Mouse (Mus musculus) lung, postnatal 0 days (tissue): ENCODE data around the gene Etv3.

Source experiments
- CTCF ChIP-seq: IDR thresholded peaks from 2 replicates; pipeline ENCODE4 v1.5.1; 2016; ENCODE audit warnings: antibody characterized with exemption, mild to moderate bottlenecking
- EP300 ChIP-seq: IDR thresholded peaks from 2 replicates; pipeline ENCODE4 v1.6.1; 2016; ENCODE audit warnings: antibody characterized with exemption, mild to moderate bottlenecking, control low read depth

GRCm38 (mm10) chr3:87565623-87566022 is 40.4 kb downstream of the Etv3 start:
- TF ChIP-seq EP300 (no peak), CTCF (no peak)
